Mouse (Mus musculus): Measurements from ENCODE around the gene Usp8. TPM values are rescaled to one million over a fixed set of nuclear protein-coding genes. Genes with fewer than 3 reads are reported as not detected.

Gene Usp8
- polyA plus RNA-seq, 1 experiment from 2014 or later, result 43.7 TPM

DNA sequence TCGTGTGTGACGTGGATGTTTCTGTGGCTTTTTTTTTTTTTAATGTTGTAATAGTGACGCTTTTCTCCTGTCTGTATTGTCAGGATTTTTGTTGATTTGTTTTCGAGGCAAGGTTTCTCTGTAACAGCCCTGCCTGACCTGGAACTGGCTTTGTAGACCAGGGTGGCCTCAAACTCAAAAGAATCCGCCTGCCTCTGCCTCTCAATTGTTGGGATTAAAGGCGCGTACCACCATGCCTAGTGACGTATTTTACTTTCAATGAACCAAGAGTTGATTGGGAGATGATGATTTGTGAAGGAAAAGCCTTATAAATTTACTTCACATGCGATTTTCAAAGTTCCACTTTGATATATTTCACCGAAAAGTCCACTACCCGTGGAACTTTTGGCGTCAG is 31.0 kb upstream of the Usp8 start, which contains the start of gene Gabpb1:
Gene Gabpb1, minus strand, starts transcription at position 216 of the 394 bp plus-strand sequence.
- Histone ChIP-seq H3K4me2 (ENCODE audit: low read depth, severe bottlenecking) (peak within 1 kb of the TSS; percentile 69), H3K36me3 (ENCODE audit: control insufficient read depth, insufficient read depth, low read length) (peaks cover 5% of the 10 kb centered on the region), H3K9me3 (ENCODE audit: control insufficient read depth, low read length) (no peaks in the 10 kb centered on the region), H3K27ac (replicated peaks; ENCODE audit: low read depth, low read length) (peak within 1 kb of the TSS; percentile 100), H3K4me1 (ENCODE audit: control insufficient read depth, insufficient read depth, low read length) (peaks cover 5% of the 10 kb centered on the region; the same call in 1 of the 2 replicates), H3K9ac (ENCODE audit: low read length) (peak within 1 kb of the TSS; percentile 100), H3K4me3 (ENCODE audit: low read depth, low read length) (peak within 1 kb of the TSS; percentile 73), H3K27me3 (ENCODE audit: control insufficient read depth, insufficient read depth, low read length) (no peaks in the 10 kb centered on the region)
- 27% methylated on average over 12 of the region's 12 CpGs for WGBS
- no peak for DNase-seq (ENCODE audit: low spot score)
- ATAC-seq (ENCODE audit: insufficient number of reproducible peaks, low FRiP score, low TSS enrichment, low read depth), result no peak

GRCm38 (mm10) chr2:126677366-126677765 is 29.8 kb upstream of the Usp8 start:
- no peak overlapping the region for H3K9ac ChIP-seq (ENCODE audit: low read length)
- ATAC-seq (ENCODE audit: insufficient number of reproducible peaks, low FRiP score, low TSS enrichment, low read depth), result no peak
- H3K9me3 ChIP-seq (ENCODE audit: control insufficient read depth, low read length), result no peaks in the 10 kb centered on the region
- WGBS, result 92% methylated on average over 1 of the region's 1 CpGs
- H3K4me1 ChIP-seq (ENCODE audit: control insufficient read depth, insufficient read depth, low read length), result peaks cover 5% of the 10 kb centered on the region; the same call in 1 of the 2 replicates
- no peak overlapping the region for H3K27ac ChIP-seq (replicated peaks; ENCODE audit: low read depth, low read length)
- no peak overlapping the region for H3K4me3 ChIP-seq (ENCODE audit: low read depth, low read length)
- DNase-seq (ENCODE audit: low spot score), result no peak
- no peaks in the 10 kb centered on the region for H3K27me3 ChIP-seq (ENCODE audit: control insufficient read depth, insufficient read depth, low read length)
- peaks cover 5% of the 10 kb centered on the region for H3K36me3 ChIP-seq (ENCODE audit: control insufficient read depth, insufficient read depth, low read length)
- no peak overlapping the region for H3K4me2 ChIP-seq (ENCODE audit: low read depth, severe bottlenecking)

- H3K4me1 ChIP-seq (ENCODE audit: control insufficient read depth, insufficient read depth, low read length), result no peaks in the 10 kb centered on the region
- H3K36me3 ChIP-seq (ENCODE audit: control insufficient read depth, insufficient read depth, low read length), result peaks cover 5% of the 10 kb centered on the region
- ATAC-seq (ENCODE audit: insufficient number of reproducible peaks, low FRiP score, low TSS enrichment, low read depth) (no peak), DNase-seq (ENCODE audit: low spot score) (no peak)
- H3K9ac ChIP-seq (ENCODE audit: low read length), result no peak overlapping the region
- 81% methylated on average over 2 of the region's 2 CpGs for WGBS
- H3K9me3 ChIP-seq (ENCODE audit: control insufficient read depth, low read length), result no peaks in the 10 kb centered on the region
- no peak overlapping the region for H3K4me3 ChIP-seq (ENCODE audit: low read depth, low read length)
- H3K27ac ChIP-seq (replicated peaks; ENCODE audit: low read depth, low read length), result no peak overlapping the region
- H3K27me3 ChIP-seq (ENCODE audit: control insufficient read depth, insufficient read depth, low read length), result no peaks in the 10 kb centered on the region
- H3K4me2 ChIP-seq (ENCODE audit: low read depth, severe bottlenecking), result no peak overlapping the region
Measured at GRCm38 (mm10) chr2:126682333-126682732, 24.8 kb upstream of the Usp8 start.

DNA sequence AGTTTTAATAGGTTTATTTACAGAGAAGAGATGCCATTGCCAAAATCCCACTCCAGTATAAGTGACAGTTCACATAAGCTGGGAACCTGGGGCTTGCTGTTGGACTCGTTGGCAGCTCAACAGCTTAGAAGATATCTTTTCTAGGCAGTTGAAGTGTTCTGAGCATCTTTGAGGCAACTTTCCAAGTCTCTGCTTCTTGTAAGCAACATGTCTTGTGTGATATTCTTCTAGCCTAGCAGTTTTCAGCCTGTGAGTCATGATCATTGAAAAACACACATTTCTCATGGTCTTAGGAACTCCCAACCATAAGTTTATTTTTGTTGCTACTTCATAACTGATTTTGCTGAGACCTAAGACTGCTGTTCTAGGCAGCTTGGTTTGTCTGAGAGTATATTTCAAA is 24.2 kb upstream of the Usp8 start:
- no peak overlapping the region for H3K4me3 ChIP-seq (ENCODE audit: low read depth, low read length)
- DNase-seq (ENCODE audit: low spot score) (no peak), ATAC-seq (ENCODE audit: insufficient number of reproducible peaks, low FRiP score, low TSS enrichment, low read depth) (no peak)
- H3K4me1 ChIP-seq (ENCODE audit: control insufficient read depth, insufficient read depth, low read length), result no peaks in the 10 kb centered on the region
- H3K27ac ChIP-seq (replicated peaks; ENCODE audit: low read depth, low read length), result no peak overlapping the region
- no peaks in the 10 kb centered on the region for H3K27me3 ChIP-seq (ENCODE audit: control insufficient read depth, insufficient read depth, low read length)
- no peak overlapping the region for H3K9ac ChIP-seq (ENCODE audit: low read length)
- H3K36me3 ChIP-seq (ENCODE audit: control insufficient read depth, insufficient read depth, low read length), result peaks cover 5% of the 10 kb centered on the region
- H3K4me2 ChIP-seq (ENCODE audit: low read depth, severe bottlenecking), result no peak overlapping the region
- 96% methylated on average over 1 of the region's 1 CpGs for WGBS
- no peaks in the 10 kb centered on the region for H3K9me3 ChIP-seq (ENCODE audit: control insufficient read depth, low read length)

DNA sequence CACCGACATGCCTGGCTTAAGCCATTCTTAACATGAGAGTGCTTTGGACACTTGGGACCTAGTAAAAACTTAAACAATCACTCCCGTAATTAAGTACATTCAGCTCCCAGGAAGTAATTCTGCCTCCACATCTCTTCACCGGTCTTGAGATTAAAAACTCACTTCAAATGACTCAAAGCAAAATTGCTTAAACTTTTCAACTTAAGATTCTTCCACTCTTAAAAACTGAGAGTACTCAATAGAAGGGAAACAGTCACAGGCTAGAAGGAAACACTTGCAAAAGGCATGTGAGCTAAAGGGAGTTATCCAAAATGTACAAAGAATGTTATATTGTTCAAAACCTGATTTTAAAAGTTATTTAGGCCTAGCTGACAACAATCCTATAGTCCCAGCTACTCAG is 15.8 kb upstream of the Usp8 start:
- H3K4me2 ChIP-seq (ENCODE audit: low read depth, severe bottlenecking), result no peak overlapping the region
- no peak overlapping the region for H3K4me3 ChIP-seq (ENCODE audit: low read depth, low read length)
- no peaks in the 10 kb centered on the region for H3K9me3 ChIP-seq (ENCODE audit: control insufficient read depth, low read length)
- no peak overlapping the region for H3K9ac ChIP-seq (ENCODE audit: low read length)
- 79% methylated on average over 3 of the region's 3 CpGs for WGBS
- H3K27ac ChIP-seq (replicated peaks; ENCODE audit: low read depth, low read length), result no peak overlapping the region
- H3K27me3 ChIP-seq (ENCODE audit: control insufficient read depth, insufficient read depth, low read length), result no peaks in the 10 kb centered on the region
- H3K4me1 ChIP-seq (ENCODE audit: control insufficient read depth, insufficient read depth, low read length), result no peaks in the 10 kb centered on the region
- DNase-seq (ENCODE audit: low spot score) (no peak), ATAC-seq (ENCODE audit: insufficient number of reproducible peaks, low FRiP score, low TSS enrichment, low read depth) (no peak)
- H3K36me3 ChIP-seq (ENCODE audit: control insufficient read depth, insufficient read depth, low read length), result no peaks in the 10 kb centered on the region

GRCm38 (mm10) chr2:126695285-126695684 is 11.8 kb upstream of the Usp8 start:
- Histone ChIP-seq H3K27me3 (ENCODE audit: control insufficient read depth, insufficient read depth, low read length) (no peaks in the 10 kb centered on the region), H3K4me3 (ENCODE audit: low read depth, low read length) (no peak overlapping the region), H3K9ac (ENCODE audit: low read length) (no peak overlapping the region), H3K36me3 (ENCODE audit: control insufficient read depth, insufficient read depth, low read length) (no peaks in the 10 kb centered on the region), H3K4me2 (ENCODE audit: low read depth, severe bottlenecking) (no peak overlapping the region), H3K9me3 (ENCODE audit: control insufficient read depth, low read length) (no peaks in the 10 kb centered on the region), H3K4me1 (ENCODE audit: control insufficient read depth, insufficient read depth, low read length) (no peaks in the 10 kb centered on the region), H3K27ac (replicated peaks; ENCODE audit: low read depth, low read length) (no peak overlapping the region)
- no peak for ATAC-seq (ENCODE audit: insufficient number of reproducible peaks, low FRiP score, low TSS enrichment, low read depth)
- WGBS, result 81% methylated on average over 6 of the region's 6 CpGs
- no peak for DNase-seq (ENCODE audit: low spot score)

- peak overlapping the region; percentile 81 for H3K4me3 ChIP-seq (ENCODE audit: low read depth, low read length)
- WGBS, result 0% methylated on average over 23 of the region's 23 CpGs
- no peaks in the 10 kb centered on the region for H3K9me3 ChIP-seq (ENCODE audit: control insufficient read depth, low read length)
- no peaks in the 10 kb centered on the region for H3K4me1 ChIP-seq (ENCODE audit: control insufficient read depth, insufficient read depth, low read length)
- no peak for DNase-seq (ENCODE audit: low spot score)
- ATAC-seq (ENCODE audit: insufficient number of reproducible peaks, low FRiP score, low TSS enrichment, low read depth), result peak; percentile 79
- no peak overlapping the region for H3K27ac ChIP-seq (replicated peaks; ENCODE audit: low read depth, low read length)
- peak overlapping the region; percentile 48 for H3K4me2 ChIP-seq (ENCODE audit: low read depth, severe bottlenecking)
- peak overlapping the region; percentile 81 for H3K9ac ChIP-seq (ENCODE audit: low read length)
- H3K27me3 ChIP-seq (ENCODE audit: control insufficient read depth, insufficient read depth, low read length), result no peaks in the 10 kb centered on the region
- H3K36me3 ChIP-seq (ENCODE audit: control insufficient read depth, insufficient read depth, low read length), result no peaks in the 10 kb centered on the region
Measured at GRCm38 (mm10) chr2:126707438-126707779, 281 bp downstream of the Usp8 start.

DNA sequence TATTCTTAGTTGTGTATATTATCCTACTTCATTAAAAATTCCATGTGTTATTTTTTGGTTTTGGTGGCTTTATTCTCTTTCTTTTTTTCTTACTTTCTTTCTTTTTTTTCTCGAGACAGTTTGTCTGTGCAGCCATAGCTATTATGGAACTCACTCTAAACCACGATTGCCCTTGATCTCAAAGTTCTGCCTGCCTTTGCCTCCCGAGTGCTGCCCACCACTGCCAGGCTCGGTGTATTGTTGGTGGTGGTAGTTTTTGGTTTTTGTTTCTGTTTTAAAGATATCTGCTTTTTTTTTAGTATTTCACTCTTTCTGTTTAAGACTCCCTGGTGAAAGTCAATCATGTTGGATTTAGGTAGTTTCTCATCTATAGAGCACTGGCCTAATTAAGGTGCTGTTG is 1.2 kb downstream of the Usp8 start:
- no peaks in the 10 kb centered on the region for H3K4me1 ChIP-seq (ENCODE audit: control insufficient read depth, insufficient read depth, low read length)
- H3K9me3 ChIP-seq (ENCODE audit: control insufficient read depth, low read length), result no peaks in the 10 kb centered on the region
- H3K4me3 ChIP-seq (ENCODE audit: low read depth, low read length), result no peak overlapping the region; the same call in 1 of the 2 replicates
- H3K36me3 ChIP-seq (ENCODE audit: control insufficient read depth, insufficient read depth, low read length), result no peaks in the 10 kb centered on the region
- no peak overlapping the region for H3K9ac ChIP-seq (ENCODE audit: low read length)
- WGBS, result 84% methylated on average over 4 of the region's 4 CpGs
- DNase-seq (ENCODE audit: low spot score), result no peak
- H3K4me2 ChIP-seq (ENCODE audit: low read depth, severe bottlenecking), result peak overlapping the region; percentile 48; the same call in 1 of the 2 replicates
- H3K27ac ChIP-seq (replicated peaks; ENCODE audit: low read depth, low read length), result no peak overlapping the region
- no peaks in the 10 kb centered on the region for H3K27me3 ChIP-seq (ENCODE audit: control insufficient read depth, insufficient read depth, low read length)
- no peak for ATAC-seq (ENCODE audit: insufficient number of reproducible peaks, low FRiP score, low TSS enrichment, low read depth)

- Histone ChIP-seq H3K9me3 (ENCODE audit: control insufficient read depth, low read length) (no peaks in the 10 kb centered on the region), H3K27ac (replicated peaks; ENCODE audit: low read depth, low read length) (no peak overlapping the region), H3K36me3 (ENCODE audit: control insufficient read depth, insufficient read depth, low read length) (no peaks in the 10 kb centered on the region), H3K9ac (ENCODE audit: low read length) (no peak overlapping the region), H3K4me1 (ENCODE audit: control insufficient read depth, insufficient read depth, low read length) (no peaks in the 10 kb centered on the region), H3K4me2 (ENCODE audit: low read depth, severe bottlenecking) (no peak overlapping the region), H3K4me3 (ENCODE audit: low read depth, low read length) (no peak overlapping the region), H3K27me3 (ENCODE audit: control insufficient read depth, insufficient read depth, low read length) (no peaks in the 10 kb centered on the region)
- 95% methylated on average over 5 of the region's 5 CpGs for WGBS
- no peak for DNase-seq (ENCODE audit: low spot score)
- ATAC-seq (ENCODE audit: insufficient number of reproducible peaks, low FRiP score, low TSS enrichment, low read depth), result no peak
Measured at GRCm38 (mm10) chr2:126712526-126712925, 5.4 kb downstream of the Usp8 start.
